Mouse (Mus musculus) ZHBTc4 (cell line): ENCODE measurements around the gene 4930402H24Rik.

ENCODE experiments used
- DNase-seq: peaks from one replicate; pipeline ENCODE4 v3.0.0-alpha.2; 2011; ENCODE audit warnings: low read depth, low spot score

4930402H24Rik gene

DNA sequence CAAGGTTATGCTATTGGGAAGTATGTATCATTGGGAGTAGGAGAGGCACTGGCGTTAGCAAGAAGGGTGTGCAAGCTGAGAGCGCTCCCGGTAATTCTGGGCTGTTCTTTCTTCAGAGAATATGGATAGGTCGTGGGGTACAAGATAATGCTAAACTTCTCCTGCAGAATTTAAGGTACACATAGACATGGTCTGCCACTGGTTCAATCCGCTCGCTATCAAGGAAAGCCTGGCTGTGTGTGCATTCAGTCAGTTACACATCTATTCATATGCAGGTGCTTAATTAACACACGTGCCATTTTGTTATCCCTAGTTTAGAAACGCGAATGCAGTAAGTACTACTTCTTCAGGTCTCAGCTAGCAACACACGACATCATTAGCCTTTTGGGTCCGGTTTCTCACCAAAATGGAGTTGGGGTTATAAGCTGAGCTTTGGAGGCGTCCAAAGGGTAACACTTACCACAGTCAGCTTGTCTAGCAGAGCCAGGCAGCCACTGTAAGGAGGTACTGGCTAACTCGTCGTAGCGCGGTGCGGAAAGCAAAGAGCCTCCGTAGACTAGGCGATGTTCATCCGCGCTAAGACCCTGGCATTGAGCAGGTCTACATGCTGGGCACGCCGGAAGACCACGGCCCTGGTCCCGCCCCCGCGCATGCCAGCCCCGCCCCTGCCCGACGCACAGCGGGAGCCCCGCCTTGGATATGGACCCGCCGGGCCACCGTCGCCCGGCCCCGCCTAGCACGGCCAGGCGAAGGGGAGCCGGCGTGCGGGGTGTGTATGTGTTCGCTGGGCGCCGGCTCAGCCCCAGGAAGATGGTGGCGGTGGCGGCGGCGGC lies at the start of gene 4930402H24Rik, which contains the start of gene Atrn:
Gene 4930402H24Rik (minus strand): TSS at position 656 of the 833 bp plus-strand sequence.
Gene Atrn (plus strand): TSS at position 745 of the 833 bp plus-strand sequence.
- DNase-seq: peak; percentile 96

DNA sequence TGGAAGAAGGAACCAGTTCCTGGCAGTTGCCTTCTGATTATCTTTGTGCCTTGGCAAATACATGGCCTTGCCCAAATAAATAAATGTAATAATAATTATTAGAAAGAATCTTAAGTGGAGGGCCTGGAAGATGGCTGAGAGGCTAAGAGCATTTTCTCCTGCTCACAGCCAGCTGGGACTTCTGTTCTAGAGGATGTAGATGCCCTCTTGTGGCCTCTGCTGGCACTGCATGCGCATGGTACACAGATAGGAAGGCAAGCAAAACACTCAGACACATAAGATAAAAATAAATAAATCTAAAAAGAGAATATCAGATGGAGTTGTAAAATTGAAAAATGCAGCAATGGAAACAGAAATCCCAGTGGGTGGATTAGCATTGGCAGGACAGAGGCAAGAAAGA lies 44.3 kb upstream of the 4930402H24Rik start:
- peak; percentile 77 for DNase-seq

DNA sequence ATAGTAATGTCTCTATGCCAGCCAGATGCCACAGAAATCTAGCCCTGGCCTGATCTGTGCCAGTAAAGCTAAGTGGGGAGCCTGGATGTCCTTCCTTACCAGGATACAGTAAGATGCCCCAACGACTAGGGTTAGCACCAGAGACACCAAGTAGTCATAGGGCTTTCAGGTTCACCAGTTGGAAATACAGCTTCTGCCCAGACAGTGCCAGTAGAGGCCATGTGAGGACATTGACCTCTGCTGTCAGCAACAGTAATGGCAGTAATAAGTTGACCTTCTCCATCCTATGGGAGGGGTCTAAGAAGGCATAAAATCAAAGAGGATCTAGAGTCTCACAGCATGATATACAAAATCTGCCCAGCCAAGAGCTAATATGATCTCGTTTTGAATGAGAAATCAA lies 43.6 kb upstream of the 4930402H24Rik start:
- no peak for DNase-seq

GRCm38 (mm10) chr2:130932865-130933264 lies 26.7 kb upstream of the 4930402H24Rik start:
- no peak for DNase-seq

DNA sequence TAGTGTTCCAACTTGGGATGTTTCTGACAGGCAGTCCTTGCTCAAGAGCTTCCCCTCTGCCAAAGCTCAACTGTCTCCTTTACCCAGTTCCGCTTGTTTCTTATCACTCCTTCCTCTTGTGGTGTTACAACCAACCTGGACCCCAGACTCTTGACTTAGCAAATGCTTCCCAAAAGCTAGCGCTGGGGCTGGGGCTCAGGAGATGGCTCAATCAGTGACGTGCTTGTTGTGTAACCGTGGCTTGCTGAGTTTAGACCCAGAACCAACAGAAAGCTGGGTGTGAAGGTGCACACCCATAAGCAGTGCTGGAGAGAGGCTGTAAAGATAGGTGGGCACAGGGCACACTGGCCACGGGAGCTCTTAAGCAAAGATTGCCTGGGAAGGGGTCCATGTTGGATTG lies 23.8 kb upstream of the 4930402H24Rik start:
- DNase-seq: no peak

- DNase-seq: no peak
These were observed 22.3 kb upstream of the 4930402H24Rik start for GRCm38 (mm10) chr2:130928530-130928929.

- DNase-seq: no peak
These were observed 21.8 kb upstream of the 4930402H24Rik start for GRCm38 (mm10) chr2:130928031-130928430.

- DNase-seq: no peak
These were observed 18.7 kb upstream of the 4930402H24Rik start for GRCm38 (mm10) chr2:130924950-130925349.

GRCm38 (mm10) chr2:130919062-130919593 lies 12.9 kb upstream of the 4930402H24Rik start:
- DNase-seq: no peak

- DNase-seq: no peak
These were observed 11.5 kb upstream of the 4930402H24Rik start for GRCm38 (mm10) chr2:130917686-130918085.

DNA sequence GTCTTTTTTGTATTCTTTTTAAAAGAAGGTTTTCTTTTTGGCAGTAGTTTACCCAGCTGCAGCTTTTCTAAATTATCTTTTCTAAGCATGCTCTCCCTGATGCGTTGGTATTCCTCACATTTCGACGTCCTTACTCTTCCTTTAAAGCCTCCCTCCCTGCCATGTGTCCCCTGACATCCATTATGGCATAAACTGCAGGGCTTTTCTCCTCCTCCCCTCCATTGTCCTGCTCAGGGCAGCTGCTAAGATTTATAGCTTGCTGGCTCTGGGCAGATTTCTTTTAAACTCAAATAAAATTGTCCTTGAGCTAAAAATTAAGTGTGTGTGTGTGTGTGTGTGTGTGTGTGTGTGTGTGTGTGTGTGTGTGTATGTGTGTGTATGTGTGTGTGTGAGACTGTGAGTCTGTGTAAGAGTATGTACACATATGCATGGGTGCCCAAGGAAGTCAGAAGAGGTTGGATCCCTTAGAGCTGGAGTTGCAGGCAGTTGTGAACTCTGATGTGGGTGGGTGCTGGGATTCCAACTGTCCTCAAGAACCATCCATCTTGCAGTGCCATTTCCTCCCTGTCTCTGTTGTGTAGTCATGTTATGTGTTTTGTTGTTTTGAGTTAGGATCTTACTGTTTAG lies 10.4 kb upstream of the 4930402H24Rik start:
- no peak for DNase-seq

- DNase-seq: peak; percentile 31
These were observed 8.7 kb upstream of the 4930402H24Rik start for GRCm38 (mm10) chr2:130914873-130915272.

GRCm38 (mm10) chr2:130911691-130912090 lies 5.5 kb upstream of the 4930402H24Rik start:
- DNase-seq: no peak

- DNase-seq: no peak
These were observed 544 bp upstream of the 4930402H24Rik start for GRCm38 (mm10) chr2:130906584-130907315.

GRCm38 (mm10) chr2:130898783-130899182 lies 7.4 kb downstream of the 4930402H24Rik start:
- DNase-seq: no peak

GRCm38 (mm10) chr2:130897856-130898255 lies 8.3 kb downstream of the 4930402H24Rik start:
- DNase-seq: no peak

DNA sequence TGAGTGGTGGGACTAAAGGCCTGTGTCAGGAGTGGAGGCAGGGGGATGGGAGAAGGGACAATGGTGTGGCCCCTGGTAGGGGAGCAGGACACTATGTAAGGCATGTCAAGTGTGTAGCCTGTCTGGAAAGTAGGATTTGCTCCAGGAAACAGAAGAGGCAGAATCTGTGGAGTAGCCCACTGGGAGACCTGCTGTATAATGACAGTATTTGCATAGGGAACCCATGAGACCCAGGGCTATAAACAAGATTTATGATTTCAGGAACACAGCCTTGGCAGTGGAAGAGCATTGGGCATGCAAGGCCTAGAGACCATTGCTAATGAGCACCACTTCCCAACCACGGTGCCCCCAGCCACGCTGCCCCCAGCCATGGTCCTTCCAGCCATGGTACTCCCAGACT lies 9.3 kb downstream of the 4930402H24Rik start:
- no peak for DNase-seq

DNA sequence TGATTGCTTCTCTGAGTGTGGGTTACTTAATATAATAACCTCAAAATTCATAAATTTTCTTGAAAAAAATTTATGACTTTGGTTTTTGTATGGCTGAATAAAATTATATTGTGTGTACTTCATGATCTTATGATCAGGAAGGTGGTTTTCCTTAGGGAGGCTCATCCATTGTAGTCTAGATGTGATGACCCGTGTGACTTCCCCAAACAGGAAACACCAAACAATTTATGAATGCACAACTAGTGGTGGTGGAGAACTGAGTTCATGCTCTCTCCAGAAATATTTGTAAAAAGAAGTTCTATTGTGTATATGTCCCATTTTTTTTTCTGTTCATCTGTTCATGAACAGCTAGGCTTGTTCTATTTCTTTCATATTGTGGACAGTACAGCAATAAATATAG lies 18.8 kb downstream of the 4930402H24Rik start:
- DNase-seq: no peak

GRCm38 (mm10) chr2:130886983-130887382 lies 19.2 kb downstream of the 4930402H24Rik start:
- no peak for DNase-seq

- DNase-seq: no peak
These were observed 28.8 kb downstream of the 4930402H24Rik start for GRCm38 (mm10) chr2:130877376-130877775.

GRCm38 (mm10) chr2:130870916-130871315 lies 35.3 kb downstream of the 4930402H24Rik start:
- no peak for DNase-seq

- no peak for DNase-seq
These were observed 44.1 kb downstream of the 4930402H24Rik start for GRCm38 (mm10) chr2:130862091-130862490.
